Mouse (Mus musculus): ENCODE data around the gene Gm17677. TPM values are rescaled to one million over a fixed set of nuclear protein-coding genes. Genes with fewer than 3 reads are reported as not detected.

Gene Gm17677
- polyA plus RNA-seq (2015; fragmentation: Nextera tagmentation; extraction: Ambion mirVana), result not detected in 2 replicates

GRCm38 (mm10) chr9:35740749-35741148, at the start of gene Gm17677:
Gene Gm17677 (plus strand): TSS chr9:35741049.
- Histone ChIP-seq H3K27ac (no peak within 1 kb of the TSS), H3K4me1 (replicated peaks) (no peaks in the 10 kb centered on the region), H3K4me3 (replicated peaks) (no peak within 1 kb of the TSS), H3K9me3 (no peaks in the 10 kb centered on the region; the same call in 1 of the 2 replicates), H3K9ac (replicated peaks) (no peak within 1 kb of the TSS), H3K27me3 (no peaks in the 10 kb centered on the region), H3K4me2 (replicated peaks) (no peak within 1 kb of the TSS), H3K36me3 (no peaks in the 10 kb centered on the region)
- ATAC-seq, result no peak

- Histone ChIP-seq H3K4me3 (replicated peaks) (no peak overlapping the region), H3K9me3 (0 out of 2 replicates have a peak, but pooled peaks cover 6% of the 10 kb centered on the region), H3K27me3 (no peaks in the 10 kb centered on the region), H3K4me2 (replicated peaks) (no peak overlapping the region), H3K9ac (replicated peaks) (no peak overlapping the region), H3K36me3 (no peaks in the 10 kb centered on the region), H3K4me1 (replicated peaks) (no peaks in the 10 kb centered on the region), H3K27ac (no peak overlapping the region)
- ATAC-seq, result no peak
Measured at GRCm38 (mm10) chr9:35691924-35692323, 48.9 kb upstream of the Gm17677 start.

- H3K4me2 ChIP-seq (replicated peaks), result no peak overlapping the region
- H3K27me3 ChIP-seq, result no peaks in the 10 kb centered on the region
- no peak overlapping the region for H3K4me3 ChIP-seq (replicated peaks)
- 0 out of 2 replicates have a peak, but pooled peaks cover 5% of the 10 kb centered on the region for H3K9me3 ChIP-seq
- no peak overlapping the region for H3K27ac ChIP-seq
- no peaks in the 10 kb centered on the region for H3K4me1 ChIP-seq (replicated peaks)
- no peak for ATAC-seq
- no peaks in the 10 kb centered on the region for H3K36me3 ChIP-seq
- H3K9ac ChIP-seq (replicated peaks), result no peak overlapping the region
Measured at GRCm38 (mm10) chr9:35707265-35707664, 33.6 kb upstream of the Gm17677 start.

GRCm38 (mm10) chr9:35756843-35757242, 16.0 kb downstream of the Gm17677 start:
- Histone ChIP-seq H3K4me1 (replicated peaks) (no peaks in the 10 kb centered on the region), H3K36me3 (no peaks in the 10 kb centered on the region), H3K9me3 (no peaks in the 10 kb centered on the region; the same call in 1 of the 2 replicates), H3K27ac (no peak overlapping the region), H3K4me2 (replicated peaks) (no peak overlapping the region), H3K9ac (replicated peaks) (no peak overlapping the region), H3K4me3 (replicated peaks) (no peak overlapping the region), H3K27me3 (no peaks in the 10 kb centered on the region)
- ATAC-seq, result no peak

- WGBS, result 69% methylated on average over 3 of the region's 3 CpGs
- Histone ChIP-seq H3K9me3 (peaks cover 10% of the 10 kb centered on the region), H3K27ac (no peak within 1 kb of the TSS), H3K4me2 (replicated peaks) (no peak within 1 kb of the TSS), H3K4me1 (replicated peaks) (no peaks in the 10 kb centered on the region), H3K9ac (replicated peaks) (no peak within 1 kb of the TSS), H3K4me3 (replicated peaks) (no peak within 1 kb of the TSS), H3K36me3 (no peaks in the 10 kb centered on the region), H3K27me3 (no peaks in the 10 kb centered on the region)
- ATAC-seq, result no peak
Measured at GRCm38 (mm10) chr9:35778009-35778408, 37.2 kb downstream of the Gm17677 start, which contains the start of gene Gm17727. Gene Gm17727 (minus strand): TSS chr9:35778109.

GRCm38 (mm10) chr9:35790001-35790400, 49.2 kb downstream of the Gm17677 start, which contains the start of the genes Gm27235 and D730048I06Rik:
Gene Gm27235 (minus strand): TSS chr9:35790101.
Gene D730048I06Rik (minus strand): TSS chr9:35790112.
- H3K27ac ChIP-seq, result no peak within 1 kb of the TSS
- 91% methylated on average over 3 of the region's 3 CpGs for WGBS
- no peak within 1 kb of the TSS for H3K4me3 ChIP-seq (replicated peaks)
- H3K9ac ChIP-seq (replicated peaks), result no peak within 1 kb of the TSS
- ATAC-seq, result no peak
- H3K36me3 ChIP-seq, result no peaks in the 10 kb centered on the region
- H3K4me1 ChIP-seq (replicated peaks), result no peaks in the 10 kb centered on the region
- no peaks in the 10 kb centered on the region for H3K27me3 ChIP-seq
- no peak within 1 kb of the TSS for H3K4me2 ChIP-seq (replicated peaks)
- H3K9me3 ChIP-seq, result peaks cover 16% of the 10 kb centered on the region

Other genes starting within 250 kb of the Gm17677 start
- not detected in 2 replicates for gene Gm1113, start 222.8 kb upstream of the Gm17677 start, polyA plus RNA-seq (2015; fragmentation: Nextera tagmentation; extraction: Ambion mirVana)
- 18.2 and 19.1 TPM in 2 replicates for gene Ddx25, start 182.5 kb upstream of the Gm17677 start, polyA plus RNA-seq (2015; fragmentation: Nextera tagmentation; extraction: Ambion mirVana)
- 17.8 and 19.5 TPM in 2 replicates for gene Pus3, start 182.5 kb upstream of the Gm17677 start, polyA plus RNA-seq (2015; fragmentation: Nextera tagmentation; extraction: Ambion mirVana)
- 1.4 and 2.1 TPM in 2 replicates for gene Pate2, start 170.8 kb upstream of the Gm17677 start, polyA plus RNA-seq (2015; fragmentation: Nextera tagmentation; extraction: Ambion mirVana)
- gene Hyls1, start 170.7 kb upstream of the Gm17677 start, polyA plus RNA-seq (2015; fragmentation: Nextera tagmentation; extraction: Ambion mirVana), result 19.8 and 21.1 TPM in 2 replicates
- not detected in 2 replicates for gene Pate4, start 129.1 kb upstream of the Gm17677 start, polyA plus RNA-seq (2015; fragmentation: Nextera tagmentation; extraction: Ambion mirVana)
- gene Pate3, start 92.8 kb upstream of the Gm17677 start, polyA plus RNA-seq (2015; fragmentation: Nextera tagmentation; extraction: Ambion mirVana), result not detected in 2 replicates
- gene Pate1, start 53.7 kb upstream of the Gm17677 start, polyA plus RNA-seq (2015; fragmentation: Nextera tagmentation; extraction: Ambion mirVana), result not detected in 2 replicates
- not detected in 2 replicates for gene Gm17727, start 37.1 kb downstream of the Gm17677 start, polyA plus RNA-seq (2015; fragmentation: Nextera tagmentation; extraction: Ambion mirVana)
- gene Gm27235, start 49.1 kb downstream of the Gm17677 start, polyA plus RNA-seq (2015; fragmentation: Nextera tagmentation; extraction: Ambion mirVana), result not detected in 2 replicates
- not detected in 2 replicates for gene D730048I06Rik, start 49.1 kb downstream of the Gm17677 start, polyA plus RNA-seq (2015; fragmentation: Nextera tagmentation; extraction: Ambion mirVana)
- gene 9230110F15Rik, start 103.1 kb downstream of the Gm17677 start, polyA plus RNA-seq (2015; fragmentation: Nextera tagmentation; extraction: Ambion mirVana), result not detected in 2 replicates
- not detected in 2 replicates for gene 9230113P08Rik, start 167.4 kb downstream of the Gm17677 start, polyA plus RNA-seq (2015; fragmentation: Nextera tagmentation; extraction: Ambion mirVana)